In the genomic region with DNA sequence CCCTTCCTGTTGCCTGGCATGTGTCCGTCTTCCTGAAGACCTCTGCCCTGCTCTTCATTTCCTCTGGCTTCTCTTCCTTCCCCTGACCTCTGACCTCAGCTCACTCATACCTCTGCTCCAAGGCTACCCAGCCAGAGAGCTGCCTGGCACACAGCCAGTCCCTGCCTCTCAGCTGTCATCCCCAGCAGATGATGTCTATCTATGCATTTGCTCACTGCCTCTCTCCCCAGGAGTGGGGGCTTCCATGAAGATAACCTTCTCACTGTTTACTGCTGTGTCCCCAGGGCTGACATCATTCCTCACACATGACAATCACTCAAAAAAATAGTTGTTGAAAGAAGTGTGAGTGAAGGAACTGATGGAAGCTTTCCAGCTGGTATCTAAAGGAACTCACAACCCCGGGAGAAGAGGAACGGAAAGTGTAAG, we compare ENCODE assay signal across 12 mouse cellular contexts. TPM values are rescaled to one million over a fixed set of nuclear protein-coding genes. Genes with fewer than 3 reads are reported as not detected.
DNase-seq lines count a peak whose midpoint lies in the region; ATAC-seq lines count a peak whose summit lies in the region.
"Had no signal": no experiment of that assay in that cellular context is flagged by ENCODE, and none has a peak within 500 bp of the region (broad histone marks: within the 10 kb centered on the region; RNA-seq: fewer than 3 reads in every experiment).

No protein-coding gene starts in this region.

- no peak overlapping the region for H3K9ac ChIP-seq in liver, embryonic 15.5 days
- H3K9ac ChIP-seq: midbrain, embryonic 12.5 days had no signal

- ATAC-seq in liver, embryonic 15.5 days (ENCODE audit: insufficient read depth): peak; percentile 68; the same call in 1 of the 2 replicates

- 27% methylated on average over 3 of the region's 3 CpGs for WGBS in liver, embryonic 15.5 days (ENCODE audit: insufficient replicate concordance)
- WGBS in forebrain, embryonic 10.5 days: 67% methylated on average over 3 of the region's 3 CpGs

- H3K4me1 ChIP-seq in liver, embryonic 15.5 days (replicated peaks): no peaks in the 10 kb centered on the region
- H3K4me1 ChIP-seq in forebrain, embryonic 10.5 days: peaks cover 23% of the 10 kb centered on the region
- H3K4me1 ChIP-seq: midbrain, embryonic 12.5 days had no signal

- no peaks in the 10 kb centered on the region for H3K36me3 ChIP-seq in liver, embryonic 15.5 days (replicated peaks)
- H3K36me3 ChIP-seq in forebrain, embryonic 10.5 days (replicated peaks): no peaks in the 10 kb centered on the region
- H3K36me3 ChIP-seq: midbrain, embryonic 12.5 days had no signal

- no peak overlapping the region for H3K4me2 ChIP-seq in liver, embryonic 15.5 days
- H3K4me2 ChIP-seq: midbrain, embryonic 12.5 days had no signal

- H3K9me3 ChIP-seq in liver, embryonic 15.5 days (replicated peaks): no peaks in the 10 kb centered on the region
- H3K9me3 ChIP-seq in forebrain, embryonic 10.5 days: no peaks in the 10 kb centered on the region
- H3K9me3 ChIP-seq: midbrain, embryonic 12.5 days had no signal

- H3K27ac ChIP-seq in liver, embryonic 15.5 days (replicated peaks): no peak overlapping the region
- H3K27ac ChIP-seq in forebrain, embryonic 10.5 days: no peak overlapping the region
- H3K27ac ChIP-seq: gastrocnemius, adult 2 months; layer of hippocampus, adult 2 months; midbrain, embryonic 12.5 days had no signal

- DNase-seq in adrenal gland, adult 18-20 months (ENCODE audit: low spot score in 2 of 2): peak; percentile 40 to 44
- peak; percentile 69 for DNase-seq in adrenal gland, postnatal 25 days
- peak; percentile 66 for DNase-seq in kidney, adult 9 months
- DNase-seq in thymus, postnatal 4 days: no peak
- no peak for DNase-seq in cerebellum, postnatal 25 days
- no peak for DNase-seq in forebrain, embryonic 10.5 days (ENCODE audit: extremely low spot score, low spot score)
- DNase-seq in cerebellum, postnatal 4 days (ENCODE audit: low spot score in 2 of 2): no peak
- DNase-seq: cerebellum, adult 9-11 months; gastrocnemius, adult 2 months had no signal

- no peaks in the 10 kb centered on the region for H3K27me3 ChIP-seq in liver, embryonic 15.5 days
- no peaks in the 10 kb centered on the region for H3K27me3 ChIP-seq in forebrain, embryonic 10.5 days (ENCODE audit: poor library complexity, severe bottlenecking)

- H3K4me3 ChIP-seq in liver, embryonic 15.5 days (replicated peaks): no peak overlapping the region
- H3K4me3 ChIP-seq in forebrain, embryonic 10.5 days: no peak overlapping the region
- H3K4me3 ChIP-seq: gastrocnemius, adult 2 months; layer of hippocampus, adult 2 months; midbrain, embryonic 12.5 days had no signal

RNA-seq across cellular contexts. Expression of a gene that starts 12.6 kb away (rescaled TPM):
- 10 to 100 TPM; 24.6 to 27.5 TPM for total RNA-seq in adrenal gland, adult 18-20 months (2021)
- total RNA-seq in adrenal gland, postnatal 25 days (2021): 30.1 and 32.1 TPM in 2 replicates
- 3.8 and 4.1 TPM in 2 replicates for polyA plus RNA-seq in liver, embryonic 15.5 days (2015; fragmentation: Nextera tagmentation; extraction: Ambion mirVana)
- 21.8 and 22.4 TPM in 2 replicates for polyA plus RNA-seq in forebrain, embryonic 10.5 days (2016; fragmentation: Nextera tagmentation; extraction: Ambion mirVana)

Comparison
In these comparisons a context has a peak if more than half of its experiments do, and no peak if none do; other contexts are left out.
1. DNase-seq: peak in adrenal gland, adult 18-20 months (2 of 2), adrenal gland, postnatal 25 days (single experiment) and kidney, adult 9 months (single experiment); none in thymus, postnatal 4 days (single experiment), cerebellum, postnatal 25 days (0 of 2), forebrain, embryonic 10.5 days (single experiment) and cerebellum, postnatal 4 days (0 of 2).